Mouse (Mus musculus) erythroblast, embryonic 14.5 days (primary cell): ENCODE results near the gene Slx4ip.

Experiments
- GATA1 ChIP-seq: IDR thresholded peaks from 2 replicates; pipeline ENCODE4 v1.6.1; 2012; ENCODE audit warnings: low read length, inconsistent platforms, mixed read lengths
- TAL1 ChIP-seq: IDR thresholded peaks from 3 replicates; pipeline ENCODE4 v1.6.1; 2012; ENCODE audit warnings: low read length, inconsistent platforms, mixed read lengths

DNA sequence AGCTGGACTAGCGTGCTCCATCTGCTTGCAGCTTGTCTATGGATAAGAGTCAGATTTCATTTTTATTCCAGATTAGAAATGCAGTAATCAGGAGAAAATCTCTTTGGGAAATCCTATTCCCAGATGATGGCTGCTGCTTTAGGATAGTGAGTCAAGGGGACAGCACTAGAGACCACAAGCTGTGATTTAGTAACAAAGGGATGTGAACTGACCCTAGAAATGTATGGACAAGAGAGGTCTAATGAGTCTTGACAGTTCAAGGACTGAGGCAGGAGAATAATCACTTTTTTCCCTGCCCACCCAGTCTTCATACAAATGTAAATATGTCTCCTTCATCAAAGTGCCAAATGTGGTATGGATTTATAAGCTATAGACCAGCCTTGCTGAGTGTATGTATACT is 172.8 kb downstream of the Slx4ip start:
- TF ChIP-seq GATA1 (no peak), TAL1 (no peak)
